Mouse (Mus musculus): ENCODE measurements around the gene Mrps21. TPM values are rescaled to one million over a fixed set of nuclear protein-coding genes. Genes with fewer than 3 reads are reported as not detected.
"Not testable (repeated sequence)": the region's sequence is repeated elsewhere in the genome, so short reads cannot be mapped to it uniquely, and the experiment has no call there.

Gene Mrps21
- polyA plus RNA-seq, 1 experiment from 2014 or later, result 310 TPM

GRCm38 (mm10) chr3:95902373-95902625 lies 31.0 kb upstream of the Mrps21 start:
- Histone ChIP-seq H3K36me3 (peaks cover 3% of the 10 kb centered on the region; the same call in 1 of the 2 replicates), H3K27ac (replicated peaks) (no peak overlapping the region), H3K27me3 (peaks cover 19% of the 10 kb centered on the region; the same call in 1 of the 2 replicates), H3K4me1 (peaks cover 39% of the 10 kb centered on the region), H3K4me2 (replicated peaks) (no peak overlapping the region), H3K9ac (no peak overlapping the region), H3K4me3 (replicated peaks) (no peak overlapping the region), H3K9me3 (replicated peaks) (no peaks in the 10 kb centered on the region)
- ATAC-seq (ENCODE audit: insufficient number of reproducible peaks, low FRiP score, low TSS enrichment, low read depth), result no peak

DNA sequence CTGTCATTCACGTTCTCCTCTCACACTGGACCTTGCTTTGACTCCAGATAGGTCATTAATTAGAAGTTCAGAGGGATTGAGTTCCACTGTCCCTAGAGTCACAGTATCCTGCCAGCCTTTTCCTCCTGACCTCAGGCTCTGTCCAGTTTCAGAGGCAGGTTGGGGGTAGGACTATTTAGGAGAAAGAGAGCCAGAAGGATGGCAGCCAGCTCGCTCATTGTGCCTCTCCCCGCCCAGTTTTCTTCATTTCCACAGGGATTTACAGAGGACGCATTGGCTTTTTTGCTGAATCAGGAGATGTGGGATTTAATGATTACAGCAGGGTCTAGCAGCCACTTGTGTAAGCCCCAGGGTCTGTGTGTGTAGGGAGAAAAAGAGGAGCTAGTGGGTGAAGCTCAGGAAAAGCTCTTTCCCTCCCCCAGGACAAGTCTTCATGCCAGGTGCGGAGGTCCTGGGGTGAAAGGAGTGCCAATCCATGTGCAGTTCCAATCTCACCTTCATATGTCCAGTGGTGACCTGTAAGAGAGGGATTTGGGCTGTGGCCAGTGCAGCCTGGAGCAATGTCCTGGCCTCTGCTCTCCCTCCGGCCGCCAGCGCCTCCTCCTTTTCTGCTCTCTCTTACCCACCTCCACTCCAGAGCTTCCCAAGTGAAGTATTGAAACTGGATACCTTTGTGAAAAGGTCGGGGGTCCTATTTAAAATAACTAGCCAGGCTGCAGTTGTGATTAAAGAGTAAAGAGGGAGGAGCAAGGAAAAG lies 30.5 kb upstream of the Mrps21 start:
- peaks cover 3% of the 10 kb centered on the region; the same call in 1 of the 2 replicates for H3K36me3 ChIP-seq
- H3K9me3 ChIP-seq (replicated peaks), result no peaks in the 10 kb centered on the region
- 51% methylated on average over 9 of the region's 9 CpGs for WGBS
- H3K4me1 ChIP-seq, result peaks cover 34% of the 10 kb centered on the region
- no peak overlapping the region for H3K9ac ChIP-seq
- H3K27me3 ChIP-seq, result peaks cover 17% of the 10 kb centered on the region; the same call in 1 of the 2 replicates
- ATAC-seq (ENCODE audit: insufficient number of reproducible peaks, low FRiP score, low TSS enrichment, low read depth), result no peak
- H3K4me2 ChIP-seq (replicated peaks), result no peak overlapping the region
- H3K27ac ChIP-seq (replicated peaks), result no peak overlapping the region
- H3K4me3 ChIP-seq (replicated peaks), result no peak overlapping the region

GRCm38 (mm10) chr3:95899800-95900524 lies 28.6 kb upstream of the Mrps21 start:
- H3K9me3 ChIP-seq (replicated peaks), result no peaks in the 10 kb centered on the region
- no peak overlapping the region for H3K4me3 ChIP-seq (replicated peaks)
- H3K27me3 ChIP-seq, result peaks cover 12% of the 10 kb centered on the region; the same call in 1 of the 2 replicates
- no peak overlapping the region for H3K9ac ChIP-seq
- ATAC-seq (ENCODE audit: insufficient number of reproducible peaks, low FRiP score, low TSS enrichment, low read depth), result no peak
- no peak overlapping the region for H3K27ac ChIP-seq (replicated peaks)
- peaks cover 21% of the 10 kb centered on the region for H3K4me1 ChIP-seq
- peaks cover 5% of the 10 kb centered on the region; the same call in 1 of the 2 replicates for H3K36me3 ChIP-seq
- H3K4me2 ChIP-seq (replicated peaks), result no peak overlapping the region
- WGBS, result 70% methylated on average over 13 of the region's 13 CpGs

- not testable (repeated sequence) for H3K4me2 ChIP-seq (replicated peaks); H3K9me3 ChIP-seq (replicated peaks)
These were observed 24.2 kb upstream of the Mrps21 start for GRCm38 (mm10) chr3:95895501-95895900.

GRCm38 (mm10) chr3:95894317-95895160 lies 23.2 kb upstream of the Mrps21 start:
- ATAC-seq (ENCODE audit: insufficient number of reproducible peaks, low FRiP score, low TSS enrichment, low read depth), result no peak
- Histone ChIP-seq H3K9me3 (replicated peaks) (no peaks in the 10 kb centered on the region), H3K4me3 (replicated peaks) (peak overlapping the region; percentile 64), H3K9ac (peak overlapping the region; percentile 65), H3K27ac (replicated peaks) (peak overlapping the region; percentile 78), H3K36me3 (peaks cover 5% of the 10 kb centered on the region; the same call in 1 of the 2 replicates), H3K4me2 (replicated peaks) (peak overlapping the region; percentile 65), H3K4me1 (peaks cover 39% of the 10 kb centered on the region), H3K27me3 (no peaks in the 10 kb centered on the region)
- WGBS, result 8% methylated on average over 16 of the region's 16 CpGs

More at GRCm38 (mm10) chr3:95895501-95895900, 24.2 kb upstream of the Mrps21 start:
- H3K4me1 ChIP-seq, result peaks cover 33% of the 10 kb centered on the region
- H3K27ac ChIP-seq (replicated peaks); H3K9ac ChIP-seq; H3K4me3 ChIP-seq (replicated peaks); ATAC-seq (ENCODE audit: insufficient number of reproducible peaks, low FRiP score, low TSS enrichment, low read depth); H3K27me3 ChIP-seq; H3K36me3 ChIP-seq: not testable (repeated sequence)
- WGBS, result 88% methylated on average over 7 of the region's 7 CpGs

- peak within 1 kb of the TSS; percentile 65 for H3K9ac ChIP-seq
- under 1% methylated on average over 26 of the region's 43 CpGs for WGBS
- not testable (repeated sequence) for H3K9me3 ChIP-seq (replicated peaks); H3K36me3 ChIP-seq; H3K27me3 ChIP-seq
- peak within 1 kb of the TSS; percentile 64 for H3K4me3 ChIP-seq (replicated peaks)
- H3K4me1 ChIP-seq, result peaks cover 39% of the 10 kb centered on the region
- H3K27ac ChIP-seq (replicated peaks), result peak within 1 kb of the TSS; percentile 85
- peak within 1 kb of the TSS; percentile 65 for H3K4me2 ChIP-seq (replicated peaks)
- peak; percentile 98 for ATAC-seq (ENCODE audit: insufficient number of reproducible peaks, low FRiP score, low TSS enrichment, low read depth)
These were observed 22.4 kb upstream of the Mrps21 start, which contains the start of gene Aph1a for GRCm38 (mm10) chr3:95893606-95894316. Gene Aph1a (plus strand): TSS chr3:95893969.

GRCm38 (mm10) chr3:95893126-95893525 lies 21.8 kb upstream of the Mrps21 start:
- Histone ChIP-seq H3K9me3 (replicated peaks) (no peaks in the 10 kb centered on the region), H3K27me3 (no peaks in the 10 kb centered on the region), H3K4me1 (peaks cover 39% of the 10 kb centered on the region), H3K27ac (replicated peaks) (peak overlapping the region; percentile 85), H3K4me3 (replicated peaks) (peak overlapping the region; percentile 64), H3K4me2 (replicated peaks) (peak overlapping the region; percentile 51), H3K9ac (no peak overlapping the region), H3K36me3 (peaks cover 5% of the 10 kb centered on the region; the same call in 1 of the 2 replicates)
- no peak for ATAC-seq (ENCODE audit: insufficient number of reproducible peaks, low FRiP score, low TSS enrichment, low read depth)
- 11% methylated on average over 7 of the region's 7 CpGs for WGBS

- H3K4me1 ChIP-seq, result peaks cover 39% of the 10 kb centered on the region
- no peak for ATAC-seq (ENCODE audit: insufficient number of reproducible peaks, low FRiP score, low TSS enrichment, low read depth)
- H3K4me3 ChIP-seq (replicated peaks), result peak overlapping the region; percentile 27
- peak overlapping the region; percentile 85 for H3K27ac ChIP-seq (replicated peaks)
- no peaks in the 10 kb centered on the region for H3K27me3 ChIP-seq
- WGBS, result 29% methylated on average over 11 of the region's 11 CpGs
- peaks cover 7% of the 10 kb centered on the region; the same call in 1 of the 2 replicates for H3K36me3 ChIP-seq
- H3K4me2 ChIP-seq (replicated peaks), result peak overlapping the region; percentile 41
- no peaks in the 10 kb centered on the region for H3K9me3 ChIP-seq (replicated peaks)
- no peak overlapping the region; the same call in 1 of the 2 replicates for H3K9ac ChIP-seq
These were observed 21.0 kb upstream of the Mrps21 start for GRCm38 (mm10) chr3:95892066-95893052.

- Histone ChIP-seq H3K9me3 (replicated peaks) (no peaks in the 10 kb centered on the region), H3K27ac (replicated peaks) (peak within 1 kb of the TSS; percentile 85), H3K4me1 (peaks cover 39% of the 10 kb centered on the region), H3K27me3 (no peaks in the 10 kb centered on the region), H3K4me3 (replicated peaks) (peak within 1 kb of the TSS; percentile 27), H3K4me2 (replicated peaks) (peak within 1 kb of the TSS; percentile 41), H3K9ac (no peak within 1 kb of the TSS; the same call in 1 of the 2 replicates), H3K36me3 (0 out of 2 replicates have a peak, but pooled peaks cover 6% of the 10 kb centered on the region)
- WGBS, result 32% methylated on average over 12 of the region's 12 CpGs
- ATAC-seq (ENCODE audit: insufficient number of reproducible peaks, low FRiP score, low TSS enrichment, low read depth), result no peak
These were observed 20.1 kb upstream of the Mrps21 start, which contains the start of gene BC028528 for GRCm38 (mm10) chr3:95891211-95892065. Gene BC028528 (minus strand): TSS chr3:95892005.

Data from embryonic facial prominence, embryonic 15.5 days (tissue).